Mouse (Mus musculus) ES-Bruce4 (cell line): ENCODE data around the gene BC028528. TPM values are rescaled to one million over a fixed set of nuclear protein-coding genes. Genes with fewer than 3 reads are reported as not detected.

ENCODE experiments used
- H3K27ac ChIP-seq: 2 replicates; pipeline ENCODE4 v1.5.1; 2012; ENCODE audit warnings: low read length, inconsistent platforms; ENCODE audit not compliant: insufficient read depth
- H3K27me3 ChIP-seq: 2 replicates; pipeline ENCODE4 v1.6.1; 2012; ENCODE audit warnings: mild to moderate bottlenecking, low read length, inconsistent platforms; ENCODE audit not compliant: control insufficient read depth, poor library complexity, insufficient read depth, severe bottlenecking
- H3K36me3 ChIP-seq: 2 replicates; pipeline ENCODE4 v1.6.1; 2012; ENCODE audit warnings: inconsistent platforms, mild to moderate bottlenecking, low read length, moderate library complexity; ENCODE audit not compliant: control insufficient read depth, poor library complexity, insufficient read depth, severe bottlenecking
- H3K4me1 ChIP-seq: one replicate; pipeline ENCODE4 v1.8.1; 2011; ENCODE audit warnings: low read length; ENCODE audit not compliant: control insufficient read depth, insufficient read depth
- H3K4me3 ChIP-seq: 2 replicates; pipeline ENCODE4 v1.5.1; 2011; ENCODE audit warnings: low read depth, mild to moderate bottlenecking, low read length
- H3K9ac ChIP-seq: 2 replicates; pipeline ENCODE4 v1.6.1; 2012; ENCODE audit warnings: low read depth, mild to moderate bottlenecking, inconsistent platforms; ENCODE audit not compliant: poor library complexity, severe bottlenecking
- H3K9me3 ChIP-seq: replicated peaks from 2 replicates; pipeline ENCODE4 v1.6.1; 2012; ENCODE audit warnings: mild to moderate bottlenecking, low read length, inconsistent platforms; ENCODE audit not compliant: control insufficient read depth, poor library complexity, insufficient read depth, severe bottlenecking
- CTCF ChIP-seq: IDR thresholded peaks from one replicate; pipeline ENCODE4 v1.8.1; 2011; ENCODE audit warnings: low read depth, low read length
- EP300 ChIP-seq: IDR thresholded peaks from 2 replicates; pipeline ENCODE4 v1.6.1; 2011; ENCODE audit warnings: low read depth, low read length; ENCODE audit not compliant: insufficient read depth
- POLR2A ChIP-seq: IDR thresholded peaks from one replicate; pipeline ENCODE4 v1.8.1; 2011; ENCODE audit warnings: low read length; ENCODE audit not compliant: insufficient read depth
- polyA plus RNA-seq: library from polyadenylated mRNA; stranded (reverse); fragments of >200 nt; gene quantifications from 2 replicates; pipeline ENCODE4 v1.2.4, GENCODE M21; 2011; ENCODE audit warnings: low read depth; ENCODE audit not compliant: missing spikeins, insufficient read depth, insufficient read length

BC028528 gene
- polyA plus RNA-seq, 1 experiment: 5.4 TPM

GRCm38 (mm10) chr3:95855502-95856089 is 36.2 kb downstream of the BC028528 start, which contains the start of gene Prpf3:
TSS of gene Prpf3 (minus strand) at chr3:95855885.
- peak within 1 kb of the TSS; percentile 82 for H3K27ac ChIP-seq
- H3K9ac ChIP-seq: peak within 1 kb of the TSS; percentile 93
- no peaks in the 10 kb centered on the region for H3K27me3 ChIP-seq
- peaks cover 26% of the 10 kb centered on the region for H3K36me3 ChIP-seq
- peak within 1 kb of the TSS; percentile 73 for H3K4me3 ChIP-seq
- TF ChIP-seq POLR2A (peak; percentile 88), EP300 (peak; percentile 40; the same call in 1 of the 2 replicates), CTCF (no peak)
- no peaks in the 10 kb centered on the region for H3K4me1 ChIP-seq
- H3K9me3 ChIP-seq: no peaks in the 10 kb centered on the region

- H3K4me3 ChIP-seq: no peak overlapping the region
- peaks cover 64% of the 10 kb centered on the region for H3K36me3 ChIP-seq
- TF ChIP-seq EP300 (no peak), POLR2A (no peak), CTCF (no peak)
Measured at GRCm38 (mm10) chr3:95851317-95851716, 40.5 kb downstream of the BC028528 start.

GRCm38 (mm10) chr3:95850611-95851010 is 41.2 kb downstream of the BC028528 start:
- no peaks in the 10 kb centered on the region for H3K4me1 ChIP-seq
- H3K36me3 ChIP-seq: peaks cover 71% of the 10 kb centered on the region
- H3K27me3 ChIP-seq: no peaks in the 10 kb centered on the region
- no peak overlapping the region for H3K4me3 ChIP-seq
- no peak overlapping the region for H3K9ac ChIP-seq
- TF ChIP-seq EP300: no peak
- TF ChIP-seq POLR2A: no peak
- TF ChIP-seq CTCF: no peak
- H3K27ac ChIP-seq: no peak overlapping the region
- no peaks in the 10 kb centered on the region for H3K9me3 ChIP-seq

More at GRCm38 (mm10) chr3:95851317-95851716, 40.5 kb downstream of the BC028528 start:
- Histone ChIP-seq H3K27me3 (no peaks in the 10 kb centered on the region), H3K9ac (no peak overlapping the region), H3K4me1 (no peaks in the 10 kb centered on the region), H3K27ac (no peak overlapping the region), H3K9me3 (no peaks in the 10 kb centered on the region)

GRCm38 (mm10) chr3:95842503-95843214 is 49.1 kb downstream of the BC028528 start:
- H3K27me3 ChIP-seq: no peaks in the 10 kb centered on the region
- TF ChIP-seq EP300: no peak
- no peak for TF ChIP-seq POLR2A
- no peak for TF ChIP-seq CTCF
- no peak overlapping the region for H3K9ac ChIP-seq
- H3K4me1 ChIP-seq: no peaks in the 10 kb centered on the region
- no peaks in the 10 kb centered on the region for H3K9me3 ChIP-seq
- no peak overlapping the region for H3K4me3 ChIP-seq
- no peak overlapping the region for H3K27ac ChIP-seq
- peaks cover 75% of the 10 kb centered on the region for H3K36me3 ChIP-seq

- no peak overlapping the region for H3K9ac ChIP-seq
- no peak overlapping the region for H3K27ac ChIP-seq
- H3K4me1 ChIP-seq: no peaks in the 10 kb centered on the region
- TF ChIP-seq CTCF (no peak), POLR2A (no peak), EP300 (no peak)
- H3K9me3 ChIP-seq: no peaks in the 10 kb centered on the region
- H3K36me3 ChIP-seq: peaks cover 67% of the 10 kb centered on the region
- no peaks in the 10 kb centered on the region for H3K27me3 ChIP-seq
- H3K4me3 ChIP-seq: no peak overlapping the region
Measured at GRCm38 (mm10) chr3:95839250-95839649, 52.6 kb downstream of the BC028528 start.

Other genes with a start within 250 kb of the BC028528 start
- 247 and 264 TPM in 2 replicates for gene Mcl1, start 233.2 kb downstream of the BC028528 start, polyA plus RNA-seq
- 6.9 and 10.1 TPM in 2 replicates for gene Adamtsl4, start 204.1 kb downstream of the BC028528 start, polyA plus RNA-seq
- 9.9 and 17.4 TPM in 2 replicates for gene Ecm1, start 152.4 kb downstream of the BC028528 start, polyA plus RNA-seq
- 74.5 and 78.3 TPM in 2 replicates for gene Tars2, start 131.8 kb downstream of the BC028528 start, polyA plus RNA-seq
- gene Rprd2, start 73.1 kb downstream of the BC028528 start, polyA plus RNA-seq: 51.4 and 58.6 TPM in 2 replicates
- gene Prpf3, start 36.1 kb downstream of the BC028528 start, polyA plus RNA-seq: 92.4 and 100 TPM in 2 replicates
- 142 and 163 TPM in 2 replicates for gene Mrps21, start 20.5 kb downstream of the BC028528 start, polyA plus RNA-seq
- gene Ciart, start 9.8 kb downstream of the BC028528 start, polyA plus RNA-seq: 5.9 and 7.6 TPM in 2 replicates
- gene Aph1a, start 2.0 kb upstream of the BC028528 start, polyA plus RNA-seq: 44.3 and 48.3 TPM in 2 replicates
- 2.4 and 3.3 TPM in 2 replicates for gene Car14, start 12.7 kb upstream of the BC028528 start, polyA plus RNA-seq
- 386 and 405 TPM in 2 replicates for gene Anp32e, start 37.2 kb upstream of the BC028528 start, polyA plus RNA-seq
- gene Plekho1, start 104.0 kb upstream of the BC028528 start, polyA plus RNA-seq: 9.2 and 15.0 TPM in 2 replicates
- 12.6 and 14.2 TPM in 2 replicates for gene Vps45, start 166.5 kb upstream of the BC028528 start, polyA plus RNA-seq
- 42.5 and 42.7 TPM in 2 replicates for gene Otud7b, start 212.5 kb upstream of the BC028528 start, polyA plus RNA-seq